8 mouse cellular contexts compared by ENCODE assay signal in the genomic region with DNA sequence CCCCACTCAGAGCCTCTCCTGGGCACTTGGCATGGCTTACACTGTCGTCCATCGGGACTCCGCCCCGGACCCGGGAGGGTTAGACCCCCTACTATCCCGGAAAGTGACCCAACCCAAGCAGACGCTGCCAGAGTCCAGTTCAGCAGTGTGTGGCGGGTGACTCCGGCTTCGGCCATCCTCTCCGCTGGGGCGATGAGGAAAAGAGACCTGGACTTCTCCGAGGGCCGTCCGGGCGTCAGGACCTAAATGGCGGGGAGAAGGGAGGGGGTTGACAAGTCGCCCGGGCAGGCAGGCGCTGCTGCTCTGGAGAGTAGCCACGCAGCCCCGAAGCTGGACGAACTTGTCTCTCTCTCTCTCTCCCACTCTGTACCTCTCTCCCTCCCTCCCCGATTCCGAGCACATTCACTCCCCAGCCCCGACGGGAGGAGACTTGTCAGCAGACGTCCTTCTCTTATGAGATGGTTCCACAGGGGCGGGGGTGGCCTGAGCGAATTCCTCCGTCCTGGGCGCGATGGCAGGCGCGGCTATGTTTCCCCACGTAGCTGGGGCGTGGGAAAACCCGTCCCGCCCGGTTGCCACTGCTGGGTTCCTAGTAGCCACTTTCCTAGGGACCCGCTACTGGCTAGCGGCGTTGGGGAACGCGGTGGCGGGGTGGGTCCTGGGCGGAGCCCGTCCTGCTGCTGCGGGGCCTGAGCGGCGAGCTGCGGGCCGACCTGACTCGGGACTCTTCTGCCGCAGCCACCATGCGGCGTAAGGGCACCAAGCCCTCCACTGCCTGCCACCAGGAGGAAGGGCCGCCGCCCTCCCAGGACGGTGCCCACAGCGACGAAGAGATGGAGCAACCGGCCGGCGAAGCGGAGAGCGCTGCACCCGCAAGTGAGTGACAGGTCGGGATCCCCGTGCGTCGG. TPM values are rescaled to one million over a fixed set of nuclear protein-coding genes. Genes with fewer than 3 reads are reported as not detected.
A peak's percentile ranks its signal among the peaks of the same experiment; 100 is the strongest.
DNase-seq lines count a peak whose midpoint lies in the region; ATAC-seq and TF ChIP-seq lines count a peak whose summit lies in the region.

No protein-coding gene starts in this region.

- no peaks in the 10 kb centered on the region for H3K4me1 ChIP-seq in bone marrow, adult 2 months (ENCODE audit: control insufficient read depth, insufficient read depth, low read length)
- H3K4me1 ChIP-seq in embryonic fibroblast, embryonic 13.5 days (ENCODE audit: control insufficient read depth, insufficient read depth, low read length), result no peaks in the 10 kb centered on the region
- H3K4me1 ChIP-seq in heart, embryonic 12.5 days (replicated peaks), result peaks cover 6% of the 10 kb centered on the region; the same call in 1 of the 2 replicates
- H3K4me1 ChIP-seq in kidney, embryonic 16.5 days (ENCODE audit: insufficient read depth, low read length), result peaks cover 16% of the 10 kb centered on the region
- H3K4me1 ChIP-seq in liver, embryonic 16.5 days (ENCODE audit: control insufficient read depth, low read depth, low read length), result peaks cover 7% of the 10 kb centered on the region
- peaks cover 8% of the 10 kb centered on the region for H3K4me1 ChIP-seq in neural tube, embryonic 11.5 days (ENCODE audit: control insufficient read depth, insufficient read depth, low read length)
- no peaks in the 10 kb centered on the region for H3K4me1 ChIP-seq in stomach, postnatal 0 days (replicated peaks; ENCODE audit: control insufficient read depth, insufficient read depth)

- H3K9ac ChIP-seq in heart, embryonic 12.5 days, result peak overlapping the region; percentile 93
- H3K9ac ChIP-seq in kidney, embryonic 16.5 days (replicated peaks; ENCODE audit: low read length), result peak overlapping the region; percentile 93
- H3K9ac ChIP-seq in liver, embryonic 16.5 days (ENCODE audit: low read depth, low read length), result peak overlapping the region; percentile 99
- peak overlapping the region; percentile 86 for H3K9ac ChIP-seq in neural tube, embryonic 11.5 days (ENCODE audit: low read length)
- H3K9ac ChIP-seq in stomach, postnatal 0 days (ENCODE audit: low read length), result peak overlapping the region; percentile 88

- peak overlapping the region; percentile 93 for H3K4me3 ChIP-seq in bone marrow, adult 2 months (replicated peaks; ENCODE audit: control insufficient read depth, low read depth, low read length)
- peak overlapping the region; percentile 76 for H3K4me3 ChIP-seq in embryonic fibroblast, embryonic 13.5 days (ENCODE audit: insufficient read depth, low read length)
- H3K4me3 ChIP-seq in heart, embryonic 12.5 days, result peak overlapping the region; percentile 78
- peak overlapping the region; percentile 88 for H3K4me3 ChIP-seq in kidney, embryonic 16.5 days (ENCODE audit: low read length)
- peak overlapping the region; percentile 98 for H3K4me3 ChIP-seq in liver, embryonic 16.5 days (ENCODE audit: low read depth, low read length)
- H3K4me3 ChIP-seq in neural tube, embryonic 11.5 days (ENCODE audit: low read depth, low read length), result peak overlapping the region; percentile 98
- peak overlapping the region; percentile 99 for H3K4me3 ChIP-seq in stomach, postnatal 0 days (ENCODE audit: low read depth, low read length)

- TF ChIP-seq EP300 in stomach, postnatal 0 days (optimal IDR thresholded peaks at IDR 0.05), result no peak

- H3K36me3 ChIP-seq in heart, embryonic 12.5 days, result no peaks in the 10 kb centered on the region
- H3K36me3 ChIP-seq in kidney, embryonic 16.5 days (ENCODE audit: insufficient read depth, low read length), result 0 out of 2 replicates have a peak, but pooled peaks cover 4% of the 10 kb centered on the region
- peaks cover 12% of the 10 kb centered on the region for H3K36me3 ChIP-seq in liver, embryonic 16.5 days (ENCODE audit: control insufficient read depth, insufficient read depth)
- no peaks in the 10 kb centered on the region for H3K36me3 ChIP-seq in neural tube, embryonic 11.5 days (ENCODE audit: control insufficient read depth, insufficient read depth, low read length)
- no peaks in the 10 kb centered on the region for H3K36me3 ChIP-seq in stomach, postnatal 0 days (ENCODE audit: control insufficient read depth, insufficient read depth, low read length)

- no peak for TF ChIP-seq POLR2A in bone marrow, adult 2 months (IDR thresholded peaks at IDR 0.05; ENCODE audit: borderline replicate concordance, control insufficient read depth, low read depth, low read length)
- peak; percentile 54 for TF ChIP-seq POLR2A in embryonic fibroblast, embryonic 13.5 days (IDR thresholded peaks at IDR 0.05; ENCODE audit: low read depth, low read length)

- H3K27me3 ChIP-seq in heart, embryonic 12.5 days (replicated peaks), result no peaks in the 10 kb centered on the region
- H3K27me3 ChIP-seq in kidney, embryonic 16.5 days (ENCODE audit: insufficient read depth, low read length), result no peaks in the 10 kb centered on the region
- no peaks in the 10 kb centered on the region for H3K27me3 ChIP-seq in liver, embryonic 16.5 days (ENCODE audit: control insufficient read depth, insufficient read depth, low read depth, low read length)
- H3K27me3 ChIP-seq in neural tube, embryonic 11.5 days (ENCODE audit: control insufficient read depth, insufficient read depth, low read length), result no peaks in the 10 kb centered on the region
- no peaks in the 10 kb centered on the region for H3K27me3 ChIP-seq in stomach, postnatal 0 days (ENCODE audit: control insufficient read depth, insufficient read depth, low read length)

- peak; percentile 30; the same call in 1 of the 2 replicates for TF ChIP-seq CTCF in bone marrow, adult 2 months (IDR thresholded peaks at IDR 0.05; ENCODE audit: control insufficient read depth, insufficient read depth, low read length)
- no peak for TF ChIP-seq CTCF in embryonic fibroblast, embryonic 13.5 days (IDR thresholded peaks at IDR 0.05; ENCODE audit: borderline replicate concordance, insufficient read depth, low read length)
- peak; percentile 44; the same call in 1 of the 2 replicates for TF ChIP-seq CTCF in stomach, postnatal 0 days (IDR thresholded peaks at IDR 0.05; ENCODE audit: low read depth)

- H3K4me2 ChIP-seq in heart, embryonic 12.5 days, result peak overlapping the region; percentile 72
- H3K4me2 ChIP-seq in kidney, embryonic 16.5 days (replicated peaks; ENCODE audit: low read depth, low read length), result peak overlapping the region; percentile 70
- H3K4me2 ChIP-seq in liver, embryonic 16.5 days (ENCODE audit: low read depth, low read length), result peak overlapping the region; percentile 80
- peak overlapping the region; percentile 79 for H3K4me2 ChIP-seq in neural tube, embryonic 11.5 days (ENCODE audit: low read depth)
- H3K4me2 ChIP-seq in stomach, postnatal 0 days (replicated peaks; ENCODE audit: low read depth), result peak overlapping the region; percentile 78

- under 1% methylated on average over 72 of the region's 72 CpGs for WGBS in bone marrow, adult 2 months
- under 1% methylated on average over 72 of the region's 72 CpGs for WGBS in heart, embryonic 12.5 days
- under 1% methylated on average over 72 of the region's 72 CpGs for WGBS in kidney, embryonic 16.5 days
- under 1% methylated on average over 69 of the region's 72 CpGs for WGBS in liver, embryonic 16.5 days (ENCODE audit: insufficient replicate concordance)
- under 1% methylated on average over 71 of the region's 72 CpGs for WGBS in neural tube, embryonic 11.5 days
- WGBS in stomach, postnatal 0 days, result under 1% methylated on average over 69 of the region's 72 CpGs

- peak; percentile 69 for DNase-seq in CD4-positive helper T cell, adult 2 months (ENCODE audit: low read depth, low spot score)
- DNase-seq in neural tube, embryonic 11.5 days (ENCODE audit: low spot score), result peak; percentile 71
- DNase-seq in stomach, postnatal 0 days (ENCODE audit: low spot score), result peak; percentile 61

- peak overlapping the region; percentile 95 for H3K27ac ChIP-seq in bone marrow, adult 2 months (ENCODE audit: control insufficient read depth, insufficient read depth, low read depth, low read length, poor library complexity)
- peak overlapping the region; percentile 98 for H3K27ac ChIP-seq in embryonic fibroblast, embryonic 13.5 days (ENCODE audit: insufficient read depth, low read length)
- H3K27ac ChIP-seq in heart, embryonic 12.5 days (ENCODE audit: poor library complexity, severe bottlenecking), result peak overlapping the region; percentile 95
- peak overlapping the region; percentile 95 for H3K27ac ChIP-seq in kidney, embryonic 16.5 days (ENCODE audit: low read length)
- peak overlapping the region; percentile 98 for H3K27ac ChIP-seq in liver, embryonic 16.5 days (ENCODE audit: low read length)
- peak overlapping the region; percentile 88 for H3K27ac ChIP-seq in neural tube, embryonic 11.5 days (ENCODE audit: low read depth, low read length)
- peak overlapping the region; percentile 94 for H3K27ac ChIP-seq in stomach, postnatal 0 days (replicated peaks)

- H3K9me3 ChIP-seq in heart, embryonic 12.5 days (replicated peaks), result no peaks in the 10 kb centered on the region
- H3K9me3 ChIP-seq in kidney, embryonic 16.5 days (ENCODE audit: low read length), result no peaks in the 10 kb centered on the region
- no peaks in the 10 kb centered on the region; the same call in 1 of the 2 replicates for H3K9me3 ChIP-seq in liver, embryonic 16.5 days (replicated peaks; ENCODE audit: control insufficient read depth, low read length)
- no peaks in the 10 kb centered on the region for H3K9me3 ChIP-seq in neural tube, embryonic 11.5 days (ENCODE audit: control insufficient read depth, low read length)
- H3K9me3 ChIP-seq in stomach, postnatal 0 days (ENCODE audit: control insufficient read depth, low read length), result no peaks in the 10 kb centered on the region

- ATAC-seq in heart, embryonic 12.5 days (ENCODE audit: insufficient number of reproducible peaks, low FRiP score), result peak; percentile 76
- ATAC-seq in kidney, embryonic 16.5 days (ENCODE audit: low FRiP score, low TSS enrichment), result peak; percentile 88
- ATAC-seq in liver, embryonic 16.5 days (ENCODE audit: low read depth), result peak; percentile 65
- peak; percentile 49 for ATAC-seq in neural tube, embryonic 11.5 days (ENCODE audit: insufficient read depth, low FRiP score, low TSS enrichment)
- peak; percentile 47 for ATAC-seq in stomach, postnatal 0 days (ENCODE audit: low FRiP score, low TSS enrichment)

RNA-seq across cellular contexts. Expression of gene Smc4, which starts 1.1 kb away (rescaled TPM):
- 179 and 208 TPM in 2 replicates for polyA plus RNA-seq in bone marrow, adult 2 months (2011; ENCODE audit: insufficient read depth, insufficient read length, low replicate concordance, missing spikeins)
- 95.0 and 147 TPM in 2 replicates for polyA plus RNA-seq in embryonic fibroblast, embryonic 13.5 days (2011; ENCODE audit: insufficient read length, low read depth, missing spikeins)
- 177 TPM in 2 replicates for polyA plus RNA-seq in heart, embryonic 12.5 days (2016; fragmentation: Nextera tagmentation; extraction: Ambion mirVana)
- 153 and 173 TPM in 2 replicates for polyA plus RNA-seq in kidney, embryonic 16.5 days (2015; fragmentation: Nextera tagmentation; extraction: Ambion mirVana)
- polyA plus RNA-seq in liver, embryonic 16.5 days (2015; fragmentation: Nextera tagmentation; extraction: Ambion mirVana), result 124 and 131 TPM in 2 replicates
- polyA plus RNA-seq in neural tube, embryonic 11.5 days (2014; fragmentation: Nextera tagmentation; extraction: Ambion mirVana), result 161 and 168 TPM in 2 replicates
- 47.7 and 56.4 TPM in 2 replicates for polyA plus RNA-seq in stomach, postnatal 0 days (2015; fragmentation: Nextera tagmentation; extraction: Ambion mirVana)

RNA-seq across cellular contexts. Expression of gene Ift80, which starts 1.2 kb away (rescaled TPM):
- 16.5 and 17.3 TPM in 2 replicates for polyA plus RNA-seq in bone marrow, adult 2 months (2011; ENCODE audit: insufficient read depth, insufficient read length, low replicate concordance, missing spikeins)
- 23.9 and 29.8 TPM in 2 replicates for polyA plus RNA-seq in embryonic fibroblast, embryonic 13.5 days (2011; ENCODE audit: insufficient read length, low read depth, missing spikeins)
- polyA plus RNA-seq in heart, embryonic 12.5 days (2016; fragmentation: Nextera tagmentation; extraction: Ambion mirVana), result 9.0 and 10.0 TPM in 2 replicates
- polyA plus RNA-seq in kidney, embryonic 16.5 days (2015; fragmentation: Nextera tagmentation; extraction: Ambion mirVana), result 18.8 and 20.1 TPM in 2 replicates
- 6.6 and 7.4 TPM in 2 replicates for polyA plus RNA-seq in liver, embryonic 16.5 days (2015; fragmentation: Nextera tagmentation; extraction: Ambion mirVana)
- 18.5 and 18.8 TPM in 2 replicates for polyA plus RNA-seq in neural tube, embryonic 11.5 days (2014; fragmentation: Nextera tagmentation; extraction: Ambion mirVana)
- polyA plus RNA-seq in stomach, postnatal 0 days (2015; fragmentation: Nextera tagmentation; extraction: Ambion mirVana), result 2.2 TPM in 2 replicates

RNA-seq across cellular contexts. Expression of gene Trim59, which starts 39.0 kb away (rescaled TPM):
- polyA plus RNA-seq in bone marrow, adult 2 months (2011; ENCODE audit: insufficient read depth, insufficient read length, low replicate concordance, missing spikeins), result 56.7 and 73.7 TPM in 2 replicates
- polyA plus RNA-seq in embryonic fibroblast, embryonic 13.5 days (2011; ENCODE audit: insufficient read length, low read depth, missing spikeins), result 55.2 and 77.8 TPM in 2 replicates
- 100 and 105 TPM in 2 replicates for polyA plus RNA-seq in heart, embryonic 12.5 days (2016; fragmentation: Nextera tagmentation; extraction: Ambion mirVana)
- 115 and 129 TPM in 2 replicates for polyA plus RNA-seq in kidney, embryonic 16.5 days (2015; fragmentation: Nextera tagmentation; extraction: Ambion mirVana)
- polyA plus RNA-seq in liver, embryonic 16.5 days (2015; fragmentation: Nextera tagmentation; extraction: Ambion mirVana), result 143 and 145 TPM in 2 replicates
- polyA plus RNA-seq in neural tube, embryonic 11.5 days (2014; fragmentation: Nextera tagmentation; extraction: Ambion mirVana), result 168 and 170 TPM in 2 replicates
- polyA plus RNA-seq in stomach, postnatal 0 days (2015; fragmentation: Nextera tagmentation; extraction: Ambion mirVana), result 17.6 and 24.4 TPM in 2 replicates

Comparison
In these comparisons a context has a peak if more than half of its experiments do, and no peak if none do; other contexts are left out.
1. Peak in every context shown above with its lines: DNase-seq, ATAC-seq, H3K4me3 ChIP-seq and H3K27ac ChIP-seq.